Mouse (Mus musculus): ENCODE measurements around the gene Vwa5a. TPM values are rescaled to one million over a fixed set of nuclear protein-coding genes. Genes with fewer than 3 reads are reported as not detected.

Gene Vwa5a
- 10 to 100 TPM; 18.4 to 25.0 (median 22.9) TPM for total RNA-seq (2022)

DNA sequence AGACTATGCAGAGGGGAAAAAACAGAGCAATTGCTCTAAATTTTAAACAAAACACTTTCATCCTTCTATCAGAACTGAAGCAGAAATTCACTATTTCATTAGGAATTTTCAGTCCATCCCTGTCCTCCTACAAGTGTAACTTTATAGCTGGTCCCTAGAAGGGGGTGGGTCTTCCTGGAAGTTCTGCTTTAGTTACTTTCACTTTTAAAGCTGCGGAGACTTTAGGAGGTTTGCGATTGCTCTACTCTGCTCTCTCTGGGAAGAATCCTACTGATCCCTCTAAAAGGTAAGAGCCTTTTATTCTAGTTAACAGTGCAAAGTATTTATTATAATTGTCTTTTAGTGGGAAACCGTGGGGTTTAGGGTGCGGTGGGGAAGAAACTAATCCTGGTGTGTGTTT is at the start of gene Vwa5a:
Vwa5a (plus strand) TSS at position 167 of the 400 bp plus-strand sequence.
- peak; percentile 79 for DNase-seq (ENCODE audit: low spot score)

DNA sequence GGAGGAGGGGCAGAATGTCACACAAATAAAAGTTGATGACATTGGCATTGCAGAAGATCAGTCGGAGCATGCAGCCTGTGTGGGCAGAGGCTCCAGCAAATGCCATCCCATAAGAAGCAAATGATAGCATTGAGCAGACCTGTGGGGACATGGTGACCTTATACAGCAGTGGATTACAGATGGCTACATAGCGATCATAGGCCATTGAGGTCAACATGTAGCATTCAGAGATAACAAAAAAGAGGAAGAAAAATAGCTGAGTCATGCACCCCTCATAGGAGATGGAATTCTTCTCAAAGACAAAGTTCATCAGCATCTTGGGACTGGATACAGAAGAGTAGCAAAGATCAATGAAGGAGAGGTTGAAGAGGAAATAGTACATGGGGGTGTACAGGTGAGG is 45.2 kb upstream of the Vwa5a start:
- no peak for DNase-seq (ENCODE audit: low spot score)

DNA sequence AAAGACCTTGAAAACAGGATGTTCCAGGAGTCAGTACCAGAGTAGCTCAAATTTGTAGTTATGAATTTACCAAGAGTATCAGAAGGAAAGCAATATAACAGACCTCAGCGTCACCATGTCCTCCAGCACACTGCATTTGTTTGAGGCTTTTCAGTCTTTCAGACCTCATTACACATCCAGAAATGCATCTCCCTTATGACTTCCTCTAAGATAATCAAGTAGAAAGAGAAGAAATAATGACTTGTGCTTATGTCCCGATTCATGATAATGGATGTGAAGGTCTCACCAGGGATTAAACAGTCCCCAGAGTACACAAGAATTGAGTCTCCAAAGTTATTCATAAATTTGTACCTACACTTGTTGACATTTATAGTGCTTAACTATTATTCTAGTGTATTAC is 43.6 kb upstream of the Vwa5a start, which contains the start of gene Olfr918:
Olfr918 (minus strand) TSS at position 101 of the 400 bp plus-strand sequence.
- DNase-seq (ENCODE audit: low spot score): no peak

DNA sequence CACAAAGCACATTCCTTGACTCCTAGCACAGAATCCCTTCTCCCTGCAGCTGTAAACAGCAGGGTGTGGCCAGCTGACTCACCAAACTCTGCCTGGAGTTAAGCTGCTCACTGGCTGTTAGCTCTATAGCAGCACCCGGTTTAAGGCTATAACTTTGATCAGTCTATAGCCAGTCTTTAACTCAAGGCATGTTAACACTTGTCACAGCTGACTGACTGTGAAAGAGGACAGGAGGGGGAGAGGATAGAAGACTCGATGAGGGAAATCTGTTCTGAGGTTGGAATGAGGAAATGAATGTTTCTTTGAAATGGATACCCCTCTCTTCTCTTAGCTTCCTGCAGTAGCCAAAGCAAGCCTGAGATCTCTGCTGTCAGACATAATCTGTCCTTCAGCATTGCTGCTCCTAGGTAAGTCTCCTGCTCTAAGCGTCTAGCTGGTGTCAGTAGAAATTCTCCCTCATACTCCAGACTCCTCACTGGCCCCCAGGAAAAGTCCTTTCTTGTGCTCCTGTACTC is 916 bp downstream of the Vwa5a start:
- peak; percentile 6 for DNase-seq (ENCODE audit: low spot score)

DNA sequence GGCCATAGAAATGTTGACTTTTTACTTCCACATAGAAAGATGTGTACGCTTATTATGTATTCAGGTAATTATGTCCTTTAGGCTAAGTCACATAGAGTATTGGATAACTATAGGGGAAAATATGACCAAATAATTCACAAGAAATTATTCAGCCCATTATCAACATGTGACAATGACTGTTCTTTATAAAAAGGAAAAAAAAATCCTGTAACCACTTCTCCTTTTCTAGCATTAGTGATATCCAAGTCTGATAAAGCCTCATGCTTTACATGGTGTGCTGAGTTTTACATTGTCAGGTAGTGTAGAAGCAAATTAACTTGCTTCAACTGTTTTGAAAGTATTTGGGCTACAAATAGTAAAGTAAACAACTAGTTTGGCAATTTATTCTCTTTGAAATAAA is 6.0 kb downstream of the Vwa5a start:
- DNase-seq (ENCODE audit: low spot score): no peak

DNA sequence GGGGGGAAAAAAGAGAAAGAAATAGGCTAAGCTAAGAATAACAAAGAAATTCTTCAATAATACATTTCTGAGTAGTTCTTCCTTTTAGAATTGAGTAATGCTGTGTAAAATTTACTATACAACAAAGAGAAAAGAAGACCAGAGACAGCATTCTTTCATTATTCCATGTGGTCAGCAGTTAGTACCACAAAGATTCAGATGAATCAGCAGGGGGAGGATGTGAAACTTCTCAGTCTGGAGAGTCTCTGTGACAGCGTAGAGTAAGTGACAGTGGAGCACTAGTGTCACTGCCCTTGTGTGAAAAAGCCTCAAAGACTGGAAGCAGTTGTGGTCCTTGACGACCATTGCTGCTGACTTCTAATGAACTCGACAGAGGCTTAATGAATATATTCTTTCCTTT is 10.2 kb downstream of the Vwa5a start:
- no peak for DNase-seq (ENCODE audit: low spot score)

DNA sequence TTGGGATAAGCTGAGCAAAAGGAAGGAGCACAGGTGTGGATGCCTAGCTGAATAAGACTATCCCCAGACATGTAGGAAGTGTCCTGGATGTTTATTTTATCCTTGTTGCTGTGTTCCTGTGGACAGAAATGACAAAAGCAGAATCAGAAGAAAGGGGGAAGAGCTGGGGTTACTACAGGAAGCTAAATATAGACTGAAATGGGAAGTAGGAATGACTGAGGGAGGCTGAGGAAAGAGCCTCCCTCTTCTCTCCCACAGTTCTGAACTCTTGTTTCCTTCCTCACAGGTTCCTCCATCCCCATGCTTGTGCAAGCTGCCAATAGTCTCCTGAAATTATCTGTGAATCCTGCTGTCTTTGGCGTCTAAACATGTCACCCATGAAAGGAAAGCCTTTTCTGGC is 23.3 kb downstream of the Vwa5a start:
- DNase-seq (ENCODE audit: low spot score): no peak

DNA sequence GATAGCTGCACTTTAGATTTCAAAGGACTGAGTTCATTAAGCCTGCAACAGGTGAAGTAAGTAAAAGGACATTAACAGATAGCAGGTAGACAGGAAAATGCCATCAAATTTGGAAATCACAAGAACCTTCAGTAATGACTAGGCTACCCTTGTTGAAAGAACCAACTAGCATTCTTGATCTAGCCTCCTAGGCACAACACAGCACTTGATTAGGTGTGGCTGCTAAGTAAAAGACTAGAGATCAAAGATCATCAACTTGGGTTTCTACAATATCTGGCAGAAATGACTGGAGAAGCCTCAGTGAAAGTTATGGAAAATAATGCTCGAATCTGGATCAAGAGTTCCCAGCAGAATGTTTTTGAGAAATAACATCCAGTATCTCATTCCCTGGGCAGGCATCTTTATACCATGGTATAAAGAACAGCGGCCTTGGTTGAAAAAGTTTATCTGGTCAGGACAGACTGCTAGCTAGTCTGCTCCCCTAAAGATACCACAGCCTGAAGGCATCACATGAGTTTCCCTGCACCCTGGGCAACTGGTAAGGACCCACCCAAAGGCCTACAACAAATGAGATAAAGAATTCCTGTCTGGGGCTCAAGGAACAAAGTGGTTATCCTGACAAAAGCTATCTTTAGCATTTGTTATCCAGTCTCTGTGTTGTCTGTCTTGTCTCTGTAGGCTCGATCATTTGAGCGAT is 26.7 kb downstream of the Vwa5a start:
- no peak for DNase-seq (ENCODE audit: low spot score)

DNA sequence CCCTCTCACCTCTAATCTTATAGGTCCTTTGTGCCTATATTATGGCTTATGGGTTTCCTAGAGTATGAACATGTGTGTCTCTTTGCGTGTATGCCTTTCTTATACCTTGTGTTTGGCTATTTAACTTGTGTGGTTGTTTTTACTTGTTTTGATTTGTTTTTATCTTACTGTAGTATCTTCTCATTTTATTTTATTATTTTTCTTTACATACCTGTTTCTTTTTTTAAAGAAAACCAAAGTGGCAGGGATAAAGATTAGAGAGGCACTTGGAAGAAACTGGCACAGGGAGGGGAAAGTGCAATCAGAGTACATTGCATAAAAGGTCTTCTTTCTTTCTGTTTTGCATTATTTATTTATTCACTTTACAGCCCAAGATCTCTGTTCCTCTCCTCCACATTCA is 33.9 kb downstream of the Vwa5a start, which contains the start of gene Olfr920:
Olfr920 (plus strand) TSS at position 301 of the 400 bp plus-strand sequence.
- no peak for DNase-seq (ENCODE audit: low spot score)

DNA sequence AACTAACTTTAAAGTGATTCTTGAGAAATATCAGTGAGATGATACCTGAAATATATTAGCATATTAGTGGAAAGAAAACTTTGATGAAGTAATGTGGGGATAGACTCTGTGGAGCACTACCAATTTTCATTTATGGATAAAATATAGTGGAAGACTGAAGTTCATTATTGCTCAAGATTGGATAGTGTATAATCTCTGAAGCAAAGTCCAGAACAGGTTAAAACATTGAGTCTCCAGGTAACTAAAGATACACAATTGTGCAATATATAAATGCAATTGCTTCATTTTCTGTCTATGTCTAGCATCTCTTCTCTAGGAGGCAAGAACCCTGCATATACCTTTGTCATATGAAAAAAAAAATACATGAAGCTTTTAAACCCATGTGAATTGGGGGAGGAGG is 54.7 kb downstream of the Vwa5a start, which contains the start of gene Olfr921:
Olfr921 (plus strand) TSS at position 301 of the 400 bp plus-strand sequence.
- DNase-seq (ENCODE audit: low spot score): no peak

DNA sequence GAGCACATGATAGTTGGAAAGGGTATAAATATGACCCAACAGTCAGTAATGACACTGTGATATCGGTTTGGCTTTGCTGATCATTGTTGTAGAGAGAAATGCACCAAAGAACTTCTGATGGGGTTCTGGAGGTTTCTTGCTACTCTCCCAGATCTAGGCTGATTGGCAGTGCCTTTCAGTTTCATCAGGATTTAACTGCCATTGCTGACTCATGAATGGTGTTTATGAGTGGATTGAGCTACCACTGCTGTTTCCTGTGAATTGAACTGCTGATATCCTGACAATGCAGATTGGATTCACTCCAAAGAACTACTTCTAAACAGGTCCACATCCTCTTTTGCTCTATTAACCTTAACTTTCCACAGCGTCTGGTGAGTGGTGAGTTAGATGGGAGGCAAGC is 74.6 kb downstream of the Vwa5a start:
- no peak for DNase-seq (ENCODE audit: low spot score)

Other genes with a start within 250 kb of the Vwa5a start
- not detected for gene Olfr905, start 247.2 kb upstream of the Vwa5a start, total RNA-seq (2022)
- gene Olfr906, start 231.2 kb upstream of the Vwa5a start, total RNA-seq (2022): not detected
- not detected for gene Olfr907, start 222.5 kb upstream of the Vwa5a start, total RNA-seq (2022)
- gene Olfr911-ps1, start 196.7 kb upstream of the Vwa5a start, total RNA-seq (2022): not detected
- not detected for gene Olfr910, start 180.4 kb upstream of the Vwa5a start, total RNA-seq (2022)
- not detected for gene Olfr912, start 138.1 kb upstream of the Vwa5a start, total RNA-seq (2022)
- not detected for gene Olfr913, start 125.5 kb upstream of the Vwa5a start, total RNA-seq (2022)
- not detected for gene Olfr914, start 113.2 kb upstream of the Vwa5a start, total RNA-seq (2022)
- gene Olfr916, start 58.4 kb upstream of the Vwa5a start, total RNA-seq (2022): not detected
- not detected for gene Olfr917, start 52.4 kb upstream of the Vwa5a start, total RNA-seq (2022)
- gene Olfr918, start 43.7 kb upstream of the Vwa5a start, total RNA-seq (2022): not detected
- gene Olfr919, start 14.6 kb upstream of the Vwa5a start, total RNA-seq (2022): not detected
- gene Olfr920, start 34.0 kb downstream of the Vwa5a start, total RNA-seq (2022): under 1 TPM in 3 of 4 experiments, not detected in 1; 0.09 to 0.16 (median 0.13) TPM
- not detected for gene Olfr921, start 54.8 kb downstream of the Vwa5a start, total RNA-seq (2022)
- not detected for gene Olfr922, start 96.3 kb downstream of the Vwa5a start, total RNA-seq (2022)
- gene Olfr923, start 108.3 kb downstream of the Vwa5a start, total RNA-seq (2022): not detected
- gene Olfr924, start 126.2 kb downstream of the Vwa5a start, total RNA-seq (2022): not detected
- gene Olfr26, start 136.8 kb downstream of the Vwa5a start, total RNA-seq (2022): not detected
- gene Olfr926, start 158.9 kb downstream of the Vwa5a start, total RNA-seq (2022): not detected
- gene Olfr930, start 211.5 kb downstream of the Vwa5a start, total RNA-seq (2022): not detected

All from heart, adult 8-10 months (tissue).